Comparison of ENCODE assay signal across 24 mouse cellular contexts in the genomic region with DNA sequence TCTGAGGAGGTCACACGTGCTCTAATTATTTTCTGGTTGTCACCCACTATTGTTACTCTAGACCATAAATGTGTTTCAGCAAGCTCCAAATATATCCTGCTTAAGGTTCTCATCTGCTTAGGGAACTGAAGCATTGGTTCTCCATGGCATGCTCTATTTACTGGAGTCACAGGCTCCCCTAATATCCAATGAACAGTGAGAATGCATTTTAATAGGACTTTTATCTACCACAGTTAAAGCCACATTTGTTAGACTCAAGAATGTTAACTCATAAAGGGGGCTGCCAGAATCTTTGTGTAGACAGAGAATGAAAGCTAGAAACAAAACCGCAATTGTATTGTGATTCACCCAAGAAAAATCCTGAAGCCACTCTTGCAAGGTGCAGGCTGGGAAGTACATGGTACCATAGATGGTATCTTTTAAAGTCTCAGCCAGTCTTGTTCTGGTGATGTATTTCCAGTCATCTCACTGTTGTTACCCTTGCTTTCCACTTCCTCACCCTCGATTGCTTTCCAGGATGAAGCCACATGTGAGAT.
"Had no signal": no experiment of that assay in that cellular context is flagged by ENCODE, and none has a peak within 500 bp of the region (broad histone marks: within the 10 kb centered on the region; RNA-seq: fewer than 3 reads in every experiment).

No protein-coding gene starts in this region.

- DNase-seq: gastrocnemius, adult 2 months; gastrocnemius, postnatal 10 days; gastrocnemius, postnatal 25 days; heart, adult 18-20 months; heart, postnatal 10 days; kidney, adult 11 months; kidney, adult 2 months; kidney, adult 9 months; kidney, postnatal 14 days; kidney, postnatal 36 days; layer of hippocampus, adult 9-11 months; layer of hippocampus, postnatal 36 days; left cerebral cortex, postnatal 4 days had no signal

- H3K4me3 ChIP-seq: gastrocnemius, adult 2 months; heart, embryonic 10.5 days; heart, embryonic 12.5 days; hindbrain, embryonic 13.5 days; hindbrain, embryonic 15.5 days; kidney, embryonic 15.5 days; limb, embryonic 13.5 days; limb, embryonic 15.5 days; liver, embryonic 12.5 days had no signal

- H3K27me3 ChIP-seq: heart, embryonic 12.5 days; hindbrain, embryonic 13.5 days; hindbrain, embryonic 15.5 days; kidney, embryonic 15.5 days; limb, embryonic 13.5 days; limb, embryonic 15.5 days; liver, embryonic 12.5 days had no signal

- H3K36me3 ChIP-seq: heart, embryonic 10.5 days; heart, embryonic 12.5 days; hindbrain, embryonic 13.5 days; hindbrain, embryonic 15.5 days; kidney, embryonic 15.5 days; limb, embryonic 13.5 days; limb, embryonic 15.5 days; liver, embryonic 12.5 days had no signal

- H3K27ac ChIP-seq: gastrocnemius, adult 2 months; heart, embryonic 10.5 days; hindbrain, embryonic 13.5 days; hindbrain, embryonic 15.5 days; hindbrain, postnatal 0 days; kidney, embryonic 15.5 days; kidney, postnatal 0 days; limb, embryonic 13.5 days; limb, embryonic 15.5 days; liver, embryonic 12.5 days; liver, embryonic 14.5 days had no signal

- H3K4me1 ChIP-seq: heart, embryonic 10.5 days; heart, embryonic 12.5 days; hindbrain, embryonic 13.5 days; hindbrain, embryonic 15.5 days; kidney, embryonic 15.5 days; limb, embryonic 13.5 days; limb, embryonic 15.5 days; liver, embryonic 12.5 days had no signal
